Comparison of ENCODE assay signal across 12 mouse cellular contexts in the genomic region with DNA sequence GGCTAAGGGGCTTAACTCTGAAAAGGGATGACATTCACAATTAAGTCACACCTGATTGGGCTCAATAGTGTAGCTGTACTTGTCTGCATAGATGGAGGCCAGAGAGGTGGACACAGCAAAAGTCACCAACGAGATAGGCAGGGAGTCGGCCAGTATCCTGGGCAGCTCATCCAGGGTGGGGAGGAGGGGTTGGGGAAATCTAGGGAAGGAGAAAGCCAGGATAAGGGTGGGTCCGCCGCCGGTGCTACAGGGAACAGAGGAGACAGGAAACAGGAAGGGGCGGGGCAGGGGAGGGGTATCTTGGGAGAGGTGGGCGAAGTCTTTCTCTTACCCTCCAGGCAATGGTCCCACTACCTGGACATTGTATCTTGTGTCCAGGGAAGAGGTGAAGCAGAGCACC. TPM values are rescaled to one million over a fixed set of nuclear protein-coding genes. Genes with fewer than 3 reads are reported as not detected.
DNase-seq lines count a peak whose midpoint lies in the region; ATAC-seq and TF ChIP-seq lines count a peak whose summit lies in the region.
"Had no signal": no experiment of that assay in that cellular context is flagged by ENCODE, and none has a peak within 500 bp of the region (broad histone marks: within the 10 kb centered on the region; RNA-seq: fewer than 3 reads in every experiment).

No protein-coding gene starts in this region.

- DNase-seq in heart, postnatal 25 days (ENCODE audit: low spot score) = no peak
- peak; percentile 17 for DNase-seq in neural tube, embryonic 10.5 days (ENCODE audit: extremely low spot score, low spot score)
- no peak for DNase-seq in left cerebral cortex, postnatal 14 days (ENCODE audit: low spot score in 2 of 2)
- no peak for DNase-seq in layer of hippocampus, postnatal 36 days
- DNase-seq: cerebellum, adult 8-10 months; midbrain, embryonic 14.5 days; thymus, adult 18-20 months had no signal

- H3K4me3 ChIP-seq in heart, embryonic 13.5 days = no peak overlapping the region
- H3K4me3 ChIP-seq in neural tube, embryonic 15.5 days (replicated peaks) = no peak overlapping the region
- peak overlapping the region; percentile 37; the same call in 1 of the 2 replicates for H3K4me3 ChIP-seq in embryonic facial prominence, embryonic 13.5 days
- peak overlapping the region; percentile 18 for H3K4me3 ChIP-seq in myocyte

- peaks cover 26% of the 10 kb centered on the region for H3K4me1 ChIP-seq in heart, embryonic 13.5 days
- H3K4me1 ChIP-seq in neural tube, embryonic 15.5 days = peaks cover 27% of the 10 kb centered on the region
- H3K4me1 ChIP-seq in embryonic facial prominence, embryonic 13.5 days = peaks cover 33% of the 10 kb centered on the region

- no peaks in the 10 kb centered on the region for H3K79me2 ChIP-seq in myocyte (ENCODE audit: control insufficient read depth, insufficient read depth)

- no peak overlapping the region for H3K9ac ChIP-seq in heart, embryonic 13.5 days
- H3K9ac ChIP-seq in neural tube, embryonic 15.5 days (replicated peaks) = no peak overlapping the region
- H3K9ac ChIP-seq in embryonic facial prominence, embryonic 13.5 days = 0 out of 2 replicates have a peak overlapping the region, but pooled peaks have one; percentile 36

- no peaks in the 10 kb centered on the region for H3K36me3 ChIP-seq in heart, embryonic 13.5 days
- peaks cover 18% of the 10 kb centered on the region for H3K36me3 ChIP-seq in neural tube, embryonic 15.5 days
- H3K36me3 ChIP-seq in embryonic facial prominence, embryonic 13.5 days = no peaks in the 10 kb centered on the region
- no peaks in the 10 kb centered on the region for H3K36me3 ChIP-seq in myocyte (ENCODE audit: control insufficient read depth, insufficient read depth)

- peak overlapping the region; percentile 36 for H3K4me2 ChIP-seq in heart, embryonic 13.5 days
- no peak overlapping the region for H3K4me2 ChIP-seq in neural tube, embryonic 15.5 days
- peak overlapping the region; percentile 37; the same call in 1 of the 2 replicates for H3K4me2 ChIP-seq in embryonic facial prominence, embryonic 13.5 days
- H3K4me2 ChIP-seq in myocyte (ENCODE audit: low read depth) = peak overlapping the region; percentile 73

- no peak overlapping the region for H3K27ac ChIP-seq in heart, embryonic 13.5 days (replicated peaks)
- H3K27ac ChIP-seq in neural tube, embryonic 15.5 days (replicated peaks) = no peak overlapping the region
- no peak overlapping the region for H3K27ac ChIP-seq in embryonic facial prominence, embryonic 13.5 days

- H3ac ChIP-seq in myocyte (ENCODE audit: control insufficient read depth, insufficient read length) = no peak overlapping the region

- 6% methylated on average over 7 of the region's 7 CpGs for WGBS in heart, embryonic 13.5 days
- 12% methylated on average over 7 of the region's 7 CpGs for WGBS in neural tube, embryonic 15.5 days
- 9% methylated on average over 7 of the region's 7 CpGs for WGBS in embryonic facial prominence, embryonic 13.5 days

- ATAC-seq in heart, embryonic 13.5 days (ENCODE audit: extremely low read depth, insufficient number of reproducible peaks, low FRiP score, low TSS enrichment) = no peak
- no peak for ATAC-seq in neural tube, embryonic 15.5 days (ENCODE audit: low FRiP score)
- ATAC-seq in embryonic facial prominence, embryonic 13.5 days (ENCODE audit: insufficient number of reproducible peaks, insufficient read depth, low FRiP score, low TSS enrichment, low read depth) = no peak
- ATAC-seq: Patski had no signal

- peaks cover 98% of the 10 kb centered on the region for H3K27me3 ChIP-seq in heart, embryonic 13.5 days (replicated peaks)
- H3K27me3 ChIP-seq in neural tube, embryonic 15.5 days (replicated peaks) = peaks cover 66% of the 10 kb centered on the region
- H3K27me3 ChIP-seq in embryonic facial prominence, embryonic 13.5 days = peaks cover 65% of the 10 kb centered on the region
- no peaks in the 10 kb centered on the region for H3K27me3 ChIP-seq in myocyte (ENCODE audit: control insufficient read depth, insufficient read depth, insufficient read length)
- H3K27me3 ChIP-seq: Patski had no signal

- no peaks in the 10 kb centered on the region for H3K9me3 ChIP-seq in heart, embryonic 13.5 days
- no peaks in the 10 kb centered on the region for H3K9me3 ChIP-seq in neural tube, embryonic 15.5 days (replicated peaks)
- H3K9me3 ChIP-seq in embryonic facial prominence, embryonic 13.5 days = no peaks in the 10 kb centered on the region

- TF ChIP-seq POLR2A in myocyte (IDR thresholded peaks at IDR 0.05; ENCODE audit: insufficient read length, low read depth) = no peak

- intact Hi-C loops in heart, postnatal 25 days (cut with DNase I) = loop anchor here (1.0 kb wide), 1 partner anchor 53 kb away; no protein-coding TSS in a partner anchor
- intact Hi-C loops in left cerebral cortex, postnatal 14 days (cut with DNase I) = loop anchor here (1.0 kb wide), 1 partner anchor 53 kb away; no protein-coding TSS in a partner anchor

TF ChIP-seq in myocyte, 11 proteins besides CTCF, POLR2A, EP300 and RAD21:
- no peak for TF ChIP-seq MYOD1 (IDR thresholded peaks at IDR 0.05; ENCODE audit: control insufficient read depth in 1 of 3, insufficient read length in 2 of 3, low read depth in 2 of 3)
- TF ChIP-seq POLR2AphosphoS2 (IDR thresholded peaks at IDR 0.05; ENCODE audit: insufficient read length, low read depth) = no peak
- TF ChIP-seq MYOG (IDR thresholded peaks at IDR 0.05; ENCODE audit: control insufficient read depth in 1 of 3, insufficient read depth in 1 of 3, insufficient read length in 2 of 3, low read depth in 2 of 3) = no peak
- TF ChIP-seq TCF12 (IDR thresholded peaks at IDR 0.05; ENCODE audit: insufficient read depth, poor library complexity, severe bottlenecking) = no peak
- TF ChIP-seq CEBPB (IDR thresholded peaks at IDR 0.05; ENCODE audit: insufficient read depth, poor library complexity, severe bottlenecking) = no peak
- TF ChIP-seq SRF (IDR thresholded peaks at IDR 0.05; ENCODE audit: control insufficient read depth, insufficient read length, low read depth) = no peak

RNA-seq across cellular contexts. Expression of a gene that starts 3.7 kb away (rescaled TPM):
- 18.0 and 21.5 TPM in 2 replicates for polyA plus RNA-seq in heart, embryonic 13.5 days (2015; fragmentation: Nextera tagmentation; extraction: Ambion mirVana)
- total RNA-seq in heart, postnatal 25 days (2021) = 10 to 100 TPM; 18.2 to 29.2 TPM
- 1.0 TPM in 2 replicates for polyA plus RNA-seq in neural tube, embryonic 15.5 days (2015; fragmentation: Nextera tagmentation; extraction: Ambion mirVana)
- 1.3 and 2.0 TPM in 2 replicates for polyA plus RNA-seq in embryonic facial prominence, embryonic 13.5 days (2015; fragmentation: Nextera tagmentation; extraction: Ambion mirVana)
- polyA plus RNA-seq in myocyte (2012; fragmentation: generic; extraction: Trizol) = 1.3 TPM
- total RNA-seq in left cerebral cortex, postnatal 14 days (2021) = 1 to 10 TPM; 1.1 to 1.4 TPM
- 10 to 100 TPM; 15.6 to 27.2 TPM for total RNA-seq in layer of hippocampus, postnatal 36 days (2021)

RNA-seq across cellular contexts. Expression of a gene that starts 11.7 kb away (rescaled TPM):
- 1.2 and 1.7 TPM in 2 replicates for polyA plus RNA-seq in heart, embryonic 13.5 days (2015; fragmentation: Nextera tagmentation; extraction: Ambion mirVana)
- total RNA-seq in heart, postnatal 25 days (2021) = 1 to 10 TPM; 1.5 to 1.6 TPM
- 69.5 and 70.4 TPM in 2 replicates for polyA plus RNA-seq in neural tube, embryonic 15.5 days (2015; fragmentation: Nextera tagmentation; extraction: Ambion mirVana)
- polyA plus RNA-seq in embryonic facial prominence, embryonic 13.5 days (2015; fragmentation: Nextera tagmentation; extraction: Ambion mirVana) = 8.9 and 9.0 TPM in 2 replicates
- 12.4 TPM for polyA plus RNA-seq in myocyte (2012; fragmentation: generic; extraction: Trizol)
- total RNA-seq in left cerebral cortex, postnatal 14 days (2021) = 100 to 1,000 TPM; 108 to 110 TPM
- 100 to 1,000 TPM; 115 to 123 TPM for total RNA-seq in layer of hippocampus, postnatal 36 days (2021)

RNA-seq across cellular contexts. Expression of a gene that starts 13.1 kb away (rescaled TPM):
- polyA plus RNA-seq in heart, embryonic 13.5 days (2015; fragmentation: Nextera tagmentation; extraction: Ambion mirVana) = 21.4 and 21.6 TPM in 2 replicates
- total RNA-seq in heart, postnatal 25 days (2021) = 10 to 100 TPM; 10.9 to 12.7 TPM
- 32.7 and 34.9 TPM in 2 replicates for polyA plus RNA-seq in neural tube, embryonic 15.5 days (2015; fragmentation: Nextera tagmentation; extraction: Ambion mirVana)
- polyA plus RNA-seq in embryonic facial prominence, embryonic 13.5 days (2015; fragmentation: Nextera tagmentation; extraction: Ambion mirVana) = 117 and 130 TPM in 2 replicates
- 25.3 TPM for polyA plus RNA-seq in myocyte (2012; fragmentation: generic; extraction: Trizol)
- 100 to 1,000 TPM in 1 of 2 experiments, 10 to 100 TPM in 1; 92.9 to 103 TPM for total RNA-seq in left cerebral cortex, postnatal 14 days (2021)
- 100 to 1,000 TPM; 359 to 363 TPM for total RNA-seq in layer of hippocampus, postnatal 36 days (2021)

RNA-seq across cellular contexts. Expression of a gene that starts 18.8 kb away (rescaled TPM):
- 65.2 and 67.7 TPM in 2 replicates for polyA plus RNA-seq in heart, embryonic 13.5 days (2015; fragmentation: Nextera tagmentation; extraction: Ambion mirVana)
- total RNA-seq in heart, postnatal 25 days (2021) = 10 to 100 TPM; 26.3 to 28.6 TPM
- 211 and 245 TPM in 2 replicates for polyA plus RNA-seq in neural tube, embryonic 15.5 days (2015; fragmentation: Nextera tagmentation; extraction: Ambion mirVana)
- 161 and 165 TPM in 2 replicates for polyA plus RNA-seq in embryonic facial prominence, embryonic 13.5 days (2015; fragmentation: Nextera tagmentation; extraction: Ambion mirVana)
- polyA plus RNA-seq in myocyte (2012; fragmentation: generic; extraction: Trizol) = 42.4 TPM
- total RNA-seq in left cerebral cortex, postnatal 14 days (2021) = 100 to 1,000 TPM; 202 to 203 TPM
- 100 to 1,000 TPM; 238 TPM for total RNA-seq in layer of hippocampus, postnatal 36 days (2021)

RNA-seq across cellular contexts. Expression of a gene that starts 34.6 kb away (rescaled TPM):
- polyA plus RNA-seq in heart, embryonic 13.5 days (2015; fragmentation: Nextera tagmentation; extraction: Ambion mirVana) = 23.2 and 23.8 TPM in 2 replicates
- 10 to 100 TPM; 23.3 to 24.6 TPM for total RNA-seq in heart, postnatal 25 days (2021)
- polyA plus RNA-seq in neural tube, embryonic 15.5 days (2015; fragmentation: Nextera tagmentation; extraction: Ambion mirVana) = 19.8 and 23.0 TPM in 2 replicates
- polyA plus RNA-seq in embryonic facial prominence, embryonic 13.5 days (2015; fragmentation: Nextera tagmentation; extraction: Ambion mirVana) = 28.1 and 30.8 TPM in 2 replicates
- 22.5 TPM for polyA plus RNA-seq in myocyte (2012; fragmentation: generic; extraction: Trizol)
- 10 to 100 TPM; 63.6 to 78.9 TPM for total RNA-seq in left cerebral cortex, postnatal 14 days (2021)
- total RNA-seq in layer of hippocampus, postnatal 36 days (2021) = 10 to 100 TPM; 91.1 to 95.7 TPM

Comparison
In these comparisons a context has a peak if more than half of its experiments do, and no peak if none do; other contexts are left out.
1. H3K4me3 ChIP-seq: peak in embryonic facial prominence, embryonic 13.5 days (single experiment) and myocyte (single experiment); none in heart, embryonic 13.5 days (single experiment) and neural tube, embryonic 15.5 days (single experiment).